Mouse (Mus musculus) liver, embryonic 16.5 days (tissue): Measurements from ENCODE around the gene Uckl1. TPM values are rescaled to one million over a fixed set of nuclear protein-coding genes. Genes with fewer than 3 reads are reported as not detected.

Experiments
- ATAC-seq: fragments of 200-750 bp; cut with Nextera tagmentation; 2 replicates; pipeline ENCODE4 v1.8.0; 2017; ENCODE audit warnings: low read depth, mild to moderate bottlenecking, moderate number of reproducible peaks, moderate library complexity
- H3K27ac ChIP-seq: fragments of 300-500 bp; sonication (generic); 2 replicates; pipeline ENCODE4 v1.5.1; 2014; ENCODE audit warnings: mild to moderate bottlenecking, low read length
- H3K27me3 ChIP-seq: fragments of 300-500 bp; sonication (generic); 2 replicates; pipeline ENCODE4 v1.6.1; 2014; ENCODE audit warnings: low read depth, low read length, mixed read lengths; ENCODE audit not compliant: control insufficient read depth, insufficient read depth
- H3K36me3 ChIP-seq: fragments of 300-500 bp; sonication (generic); 2 replicates; pipeline ENCODE4 v1.6.1; 2014; ENCODE audit warnings: mild to moderate bottlenecking; ENCODE audit not compliant: control insufficient read depth, insufficient read depth
- H3K4me1 ChIP-seq: fragments of 300-500 bp; sonication (generic); 2 replicates; pipeline ENCODE4 v1.6.1; 2014; ENCODE audit warnings: low read depth, low read length, mixed read lengths; ENCODE audit not compliant: control insufficient read depth
- H3K4me2 ChIP-seq: fragments of 300-500 bp; sonication (generic); 2 replicates; pipeline ENCODE4 v1.6.1; 2014; ENCODE audit warnings: low read depth, low read length, mixed read lengths
- H3K4me3 ChIP-seq: fragments of 300-500 bp; sonication (generic); 2 replicates; pipeline ENCODE4 v1.5.1; 2014; ENCODE audit warnings: low read depth, mild to moderate bottlenecking, low read length
- H3K9ac ChIP-seq: fragments of 300-500 bp; sonication (generic); 2 replicates; pipeline ENCODE4 v1.6.1; 2014; ENCODE audit warnings: low read depth, low read length
- H3K9me3 ChIP-seq: fragments of 300-500 bp; sonication (generic); replicated peaks from 2 replicates; pipeline ENCODE4 v1.6.1; 2016; ENCODE audit warnings: low read length; ENCODE audit not compliant: control insufficient read depth
- WGBS: fragments of 180-500 bp; shearing (Covaris S2); extraction: QIAGEN DNeasy Blood & Tissue Kit; methylation state at CpG from one replicate; pipeline ENCODE4 v1.1.7; 2014; ENCODE audit not compliant: insufficient replicate concordance; 5-methylcytosine and 5-hydroxymethylcytosine counted together
- polyA plus RNA-seq: library from polyadenylated mRNA; unstranded; fragments of >200 nt; fragmentation: Nextera tagmentation; extraction: Ambion mirVana; gene quantifications from 2 replicates; pipeline ENCODE4 v1.2.1, GENCODE M21; 2015

Gene Uckl1
- polyA plus RNA-seq, 1 experiment from 2014 or later = 23.6 TPM

GRCm38 (mm10) chr2:181585506-181585905, 814 bp upstream of the Uckl1 start:
- no peak overlapping the region for H3K4me3 ChIP-seq
- no peaks in the 10 kb centered on the region for H3K27me3 ChIP-seq
- no peak overlapping the region for H3K27ac ChIP-seq
- no peak for ATAC-seq
- H3K36me3 ChIP-seq = peaks cover 12% of the 10 kb centered on the region
- H3K9me3 ChIP-seq = no peaks in the 10 kb centered on the region
- 75% methylated on average over 5 of the region's 5 CpGs for WGBS
- H3K4me1 ChIP-seq = peaks cover 16% of the 10 kb centered on the region
- no peak overlapping the region for H3K9ac ChIP-seq
- no peak overlapping the region for H3K4me2 ChIP-seq

- Histone ChIP-seq H3K9ac (no peak overlapping the region), H3K36me3 (peaks cover 7% of the 10 kb centered on the region), H3K4me3 (no peak overlapping the region), H3K4me2 (no peak overlapping the region), H3K4me1 (peaks cover 30% of the 10 kb centered on the region), H3K27ac (no peak overlapping the region), H3K9me3 (no peaks in the 10 kb centered on the region), H3K27me3 (no peaks in the 10 kb centered on the region)
- WGBS = 60% methylated on average over 3 of the region's 3 CpGs
- ATAC-seq = no peak
These were observed 1.0 kb downstream of the Uckl1 start for GRCm38 (mm10) chr2:181583460-181584257.

- no peak for ATAC-seq
- Histone ChIP-seq H3K9me3 (no peaks in the 10 kb centered on the region), H3K9ac (no peak overlapping the region), H3K4me3 (no peak overlapping the region), H3K27me3 (no peaks in the 10 kb centered on the region), H3K4me2 (no peak overlapping the region), H3K27ac (no peak overlapping the region), H3K4me1 (peaks cover 37% of the 10 kb centered on the region), H3K36me3 (peaks cover 4% of the 10 kb centered on the region; the same call in 1 of the 2 replicates)
- 64% methylated on average over 1 of the region's 1 CpGs for WGBS
These were observed 1.8 kb downstream of the Uckl1 start for GRCm38 (mm10) chr2:181582939-181583338.

- ATAC-seq = no peak
- 0 out of 2 replicates have a peak overlapping the region, but pooled peaks have one; percentile 3 for H3K27ac ChIP-seq
- H3K9ac ChIP-seq = no peak overlapping the region
- no peaks in the 10 kb centered on the region for H3K9me3 ChIP-seq
- no peaks in the 10 kb centered on the region for H3K27me3 ChIP-seq
- 78% methylated on average over 2 of the region's 2 CpGs for WGBS
- peaks cover 43% of the 10 kb centered on the region for H3K4me1 ChIP-seq
- peak overlapping the region; percentile 96 for H3K4me2 ChIP-seq
- H3K36me3 ChIP-seq = peaks cover 4% of the 10 kb centered on the region; the same call in 1 of the 2 replicates
- H3K4me3 ChIP-seq = no peak overlapping the region
These were observed 2.3 kb downstream of the Uckl1 start for GRCm38 (mm10) chr2:181582358-181582757.

- H3K4me3 ChIP-seq = peak overlapping the region; percentile 79
- H3K4me2 ChIP-seq = peak overlapping the region; percentile 96
- peak overlapping the region; percentile 85 for H3K9ac ChIP-seq
- H3K36me3 ChIP-seq = peaks cover under 1% of the 10 kb centered on the region; the same call in 1 of the 2 replicates
- peaks cover 51% of the 10 kb centered on the region for H3K4me1 ChIP-seq
- WGBS = under 1% methylated on average over 49 of the region's 49 CpGs
- peak overlapping the region; percentile 90 for H3K27ac ChIP-seq
- peak; percentile 80 for ATAC-seq
- no peaks in the 10 kb centered on the region for H3K27me3 ChIP-seq
- no peaks in the 10 kb centered on the region for H3K9me3 ChIP-seq
These were observed 3.1 kb downstream of the Uckl1 start for GRCm38 (mm10) chr2:181581402-181582120.

GRCm38 (mm10) chr2:181581016-181581401, 3.7 kb downstream of the Uckl1 start:
- Histone ChIP-seq H3K4me3 (peak overlapping the region; percentile 79), H3K27me3 (no peaks in the 10 kb centered on the region), H3K4me2 (peak overlapping the region; percentile 96), H3K9ac (peak overlapping the region; percentile 85), H3K4me1 (peaks cover 56% of the 10 kb centered on the region), H3K27ac (peak overlapping the region; percentile 90), H3K9me3 (no peaks in the 10 kb centered on the region), H3K36me3 (no peaks in the 10 kb centered on the region; the same call in 1 of the 2 replicates)
- ATAC-seq = peak; percentile 71
- WGBS = under 1% methylated on average over 11 of the region's 11 CpGs

- H3K4me3 ChIP-seq = peak overlapping the region; percentile 79
- no peaks in the 10 kb centered on the region for H3K27me3 ChIP-seq
- no peaks in the 10 kb centered on the region for H3K36me3 ChIP-seq
- WGBS = 68% methylated on average over 5 of the region's 5 CpGs
- H3K9me3 ChIP-seq = no peaks in the 10 kb centered on the region
- peak overlapping the region; percentile 96 for H3K4me2 ChIP-seq
- peaks cover 58% of the 10 kb centered on the region for H3K4me1 ChIP-seq
- H3K27ac ChIP-seq = peak overlapping the region; percentile 66; the same call in 1 of the 2 replicates
- no peak for ATAC-seq
- peak overlapping the region; percentile 85 for H3K9ac ChIP-seq
These were observed 4.4 kb downstream of the Uckl1 start for GRCm38 (mm10) chr2:181580131-181580772.

- Histone ChIP-seq H3K9ac (peak overlapping the region; percentile 85; the same call in 1 of the 2 replicates), H3K36me3 (no peaks in the 10 kb centered on the region), H3K4me3 (no peak overlapping the region), H3K27me3 (no peaks in the 10 kb centered on the region), H3K27ac (no peak overlapping the region), H3K4me1 (peaks cover 58% of the 10 kb centered on the region), H3K9me3 (no peaks in the 10 kb centered on the region), H3K4me2 (no peak overlapping the region)
- WGBS = 81% methylated on average over 1 of the region's 1 CpGs
- ATAC-seq = no peak
These were observed 5.0 kb downstream of the Uckl1 start for GRCm38 (mm10) chr2:181579681-181580080.
